Mouse (Mus musculus) CH12.LX (cell line): Measurements from ENCODE around the gene Ercc6l2. TPM values are rescaled to one million over a fixed set of nuclear protein-coding genes. Genes with fewer than 3 reads are reported as not detected.

Experiments
- DNase-seq: peaks from one replicate; pipeline ENCODE4 v3.0.0-alpha.2; 2013; ENCODE audit errors: extremely low read depth
- H3K27ac ChIP-seq: 2 replicates; pipeline ENCODE4 v1.5.1; 2012; ENCODE audit warnings: low read depth, mild to moderate bottlenecking, control low read depth, moderate library complexity; ENCODE audit not compliant: insufficient read depth
- H3K27me3 ChIP-seq: replicated peaks from 2 replicates; pipeline ENCODE3; 2012; ENCODE audit warnings: inconsistent platforms
- H3K36me3 ChIP-seq, 2 experiments: replicated peaks in 1 of 2; 2 replicates each; pipeline versions ENCODE3 to v1.6.1; 2012; ENCODE audit warnings: inconsistent platforms in 1 of 2, low read length in 1 of 2, mild to moderate bottlenecking in 1 of 2, mixed read lengths in 1 of 2, moderate library complexity in 1 of 2; ENCODE audit not compliant: control insufficient read depth in 1 of 2, insufficient read depth in 1 of 2
- H3K4me1 ChIP-seq, 2 experiments: 2 replicates each; pipeline ENCODE4 v1.6.1; 2012; ENCODE audit warnings: inconsistent platforms in 1 of 2, moderate library complexity in 1 of 2; ENCODE audit not compliant: insufficient read depth in 2 of 2, control insufficient read depth in 1 of 2
- H3K4me2 ChIP-seq: 2 replicates; pipeline ENCODE4 v1.6.1; 2012; ENCODE audit warnings: low read depth, mild to moderate bottlenecking, control low read depth; ENCODE audit not compliant: poor library complexity, insufficient read depth, severe bottlenecking
- H3K4me3 ChIP-seq, 3 experiments: fragments of 150-350 bp in 1 of 3; sonication (generic) in 1 of 3; replicated peaks in 1 of 3; 2 replicates each; pipeline versions ENCODE3 to v1.5.1; 2011 to 2012; ENCODE audit warnings: low read depth in 2 of 3, low read length in 2 of 3, mild to moderate bottlenecking in 2 of 3, moderate library complexity in 2 of 3, control low read depth in 1 of 3, improper control_type of control experiment in 1 of 3, inconsistent platforms in 1 of 3, mixed read lengths in 1 of 3; ENCODE audit not compliant: poor library complexity in 1 of 3
- H3K79me2 ChIP-seq: replicated peaks from 2 replicates; pipeline ENCODE4 v1.6.1; 2012; ENCODE audit warnings: mild to moderate bottlenecking, moderate library complexity; ENCODE audit not compliant: control insufficient read depth, poor library complexity, insufficient read depth, severe bottlenecking; ENCODE audit errors: extremely low read depth
- H3K9ac ChIP-seq: 2 replicates; pipeline ENCODE4 v1.6.1; 2012; ENCODE audit warnings: low read depth, mild to moderate bottlenecking, control low read depth, moderate library complexity; ENCODE audit not compliant: insufficient read depth
- H3K9me3 ChIP-seq: replicated peaks from 2 replicates; pipeline ENCODE3; 2012; ENCODE audit warnings: low read length, inconsistent platforms, mixed read lengths
- BHLHE40 ChIP-seq: IDR thresholded peaks from 2 replicates; pipeline ENCODE4 v1.6.1; 2011; ENCODE audit warnings: mild to moderate bottlenecking, low read depth, low read length, improper control_type of control experiment
- CHD1 ChIP-seq: IDR thresholded peaks from 2 replicates; pipeline ENCODE4 v1.6.1; 2012; ENCODE audit warnings: low read depth, low read length, improper control_type of control experiment, inconsistent platforms
- CHD2 ChIP-seq: IDR thresholded peaks from 2 replicates; pipeline ENCODE4 v1.6.1; 2011; ENCODE audit warnings: low read length, improper control_type of control experiment
- CTCF ChIP-seq, 2 experiments: IDR thresholded peaks in 1 of 2; conservative IDR thresholded peaks in 1 of 2; 2 replicates each; pipeline ENCODE4 v1.5.1; 2011 to 2012; ENCODE audit warnings: low read depth in 2 of 2, low read length in 2 of 2, improper control_type of control experiment in 1 of 2, inconsistent platforms in 1 of 2, mild to moderate bottlenecking in 1 of 2, moderate library complexity in 1 of 2
- E2F4 ChIP-seq: IDR thresholded peaks from 2 replicates; pipeline ENCODE4 v1.6.1; 2011; ENCODE audit warnings: low read depth, low read length, improper control_type of control experiment; ENCODE audit not compliant: insufficient replicate concordance
- ELF1 ChIP-seq: IDR thresholded peaks from 2 replicates; pipeline ENCODE4 v1.6.1; 2014; ENCODE audit warnings: low read depth, mild to moderate bottlenecking, inconsistent platforms, low read length, improper control_type of control experiment
- EP300 ChIP-seq: IDR thresholded peaks from 2 replicates; pipeline ENCODE4 v1.6.1; 2011; ENCODE audit warnings: low read length, improper control_type of control experiment
- ETS1 ChIP-seq: conservative IDR thresholded peaks from 2 replicates; pipeline ENCODE4 v1.6.1; 2012; ENCODE audit warnings: low read depth, mild to moderate bottlenecking, inconsistent platforms, low read length, improper control_type of control experiment, moderate library complexity
- GABPA ChIP-seq: IDR thresholded peaks from 2 replicates; pipeline ENCODE4 v1.6.1; 2012; ENCODE audit warnings: low read depth, low read length, improper control_type of control experiment, inconsistent platforms; ENCODE audit not compliant: insufficient replicate concordance
- JUND ChIP-seq: conservative IDR thresholded peaks from 2 replicates; pipeline ENCODE4 v1.6.1; 2011; ENCODE audit warnings: low read depth, low read length, improper control_type of control experiment
- KAT2A ChIP-seq: IDR thresholded peaks from 2 replicates; pipeline ENCODE4 v1.6.1; 2012; ENCODE audit warnings: low read length, improper control_type of control experiment, inconsistent platforms; ENCODE audit not compliant: insufficient replicate concordance
- MAFK ChIP-seq: IDR thresholded peaks from 2 replicates; pipeline ENCODE4 v1.6.1; 2011; ENCODE audit warnings: low read length, improper control_type of control experiment; ENCODE audit not compliant: insufficient replicate concordance
- MAX ChIP-seq: IDR thresholded peaks from 2 replicates; pipeline ENCODE4 v1.6.1; 2011; ENCODE audit warnings: low read length, improper control_type of control experiment
- MAZ ChIP-seq: IDR thresholded peaks from 2 replicates; pipeline ENCODE4 v1.6.1; 2012; ENCODE audit warnings: low read depth, mild to moderate bottlenecking, inconsistent platforms, low read length, improper control_type of control experiment, moderate library complexity
- MXI1 ChIP-seq: IDR thresholded peaks from 2 replicates; pipeline ENCODE4 v1.6.1; 2011; ENCODE audit warnings: mild to moderate bottlenecking, low read depth, low read length, improper control_type of control experiment
- POLR2AphosphoS2 ChIP-seq: IDR thresholded peaks from 2 replicates; pipeline ENCODE4 v1.6.1; 2011; ENCODE audit warnings: low read depth, low read length, improper control_type of control experiment
- RAD21 ChIP-seq: IDR thresholded peaks from 2 replicates; pipeline ENCODE4 v1.6.1; 2011; ENCODE audit warnings: low read depth, mild to moderate bottlenecking, low read length, improper control_type of control experiment, moderate library complexity
- SIN3A ChIP-seq: IDR thresholded peaks from 2 replicates; pipeline ENCODE4 v1.6.1; 2012; ENCODE audit warnings: low read length, improper control_type of control experiment, inconsistent platforms
- SMC3 ChIP-seq: IDR thresholded peaks from 2 replicates; pipeline ENCODE4 v1.6.1; 2011; ENCODE audit warnings: low read depth, low read length, improper control_type of control experiment
- TBP ChIP-seq: conservative IDR thresholded peaks from 2 replicates; pipeline ENCODE4 v1.6.1; 2011; ENCODE audit warnings: low read depth, low read length, improper control_type of control experiment
- UBTF ChIP-seq: IDR thresholded peaks from 2 replicates; pipeline ENCODE4 v1.6.1; 2012; ENCODE audit warnings: low read depth, mild to moderate bottlenecking, inconsistent platforms, low read length, improper control_type of control experiment, moderate library complexity
- ZC3H11A ChIP-seq: IDR thresholded peaks from 2 replicates; pipeline ENCODE4 v1.6.1; 2012; ENCODE audit warnings: low read depth, mild to moderate bottlenecking, inconsistent platforms, low read length, improper control_type of control experiment
- ZKSCAN1 ChIP-seq: IDR thresholded peaks from 2 replicates; pipeline ENCODE4 v1.6.1; 2012; ENCODE audit warnings: low read depth, inconsistent platforms, low read length, improper control_type of control experiment, borderline replicate concordance
- ZMIZ1 ChIP-seq: IDR thresholded peaks from 2 replicates; pipeline ENCODE4 v1.6.1; 2012; ENCODE audit warnings: low read depth, mild to moderate bottlenecking, inconsistent platforms, low read length, improper control_type of control experiment
- ZNF384 ChIP-seq: IDR thresholded peaks from 2 replicates; pipeline ENCODE4 v1.6.1; 2012; ENCODE audit warnings: low read depth, low read length, improper control_type of control experiment, inconsistent platforms
- dilution Hi-C: fragments of 300-500 bp; cut with MboI; formaldehyde crosslinking; loops from 2 replicates; pipeline ENCODE4 v1.14.3; 2020; ENCODE audit warnings: low sequenced_read_pairs; ENCODE audit not compliant: extremely low pct_unique_long_range_greater_than_20kb, extremely low pct_ligation_motif_present
- in situ Hi-C: fragments of 300-500 bp; cut with MboI; formaldehyde crosslinking; loops from 3 replicates; pipeline ENCODE4 v1.14.3; 2019; ENCODE audit warnings: low sequenced_read_pairs, low pct_ligation_motif_present, low pct_unique_long_range_greater_than_20kb, mixed read lengths
- polyA plus RNA-seq: library from polyadenylated mRNA; unstranded; fragments of >175 nt; gene quantifications from 2 replicates; pipeline ENCODE4 v1.2.1, GENCODE M21; 2012; ENCODE audit warnings: low read depth; ENCODE audit not compliant: insufficient read length
- total RNA-seq, 2 experiments: library from RNA; depleted of rRNA; stranded (reverse); fragments of 300-350 nt in 1 of 2; fragments of >200 nt in 1 of 2; gene quantifications; 2 replicates each; pipeline ENCODE4 v1.2.3; 2012 to 2014

The Ercc6l2 gene
- total and polyA plus RNA-seq, 3 experiments, result 44.3 to 97.0 (median 62.5) TPM

DNA sequence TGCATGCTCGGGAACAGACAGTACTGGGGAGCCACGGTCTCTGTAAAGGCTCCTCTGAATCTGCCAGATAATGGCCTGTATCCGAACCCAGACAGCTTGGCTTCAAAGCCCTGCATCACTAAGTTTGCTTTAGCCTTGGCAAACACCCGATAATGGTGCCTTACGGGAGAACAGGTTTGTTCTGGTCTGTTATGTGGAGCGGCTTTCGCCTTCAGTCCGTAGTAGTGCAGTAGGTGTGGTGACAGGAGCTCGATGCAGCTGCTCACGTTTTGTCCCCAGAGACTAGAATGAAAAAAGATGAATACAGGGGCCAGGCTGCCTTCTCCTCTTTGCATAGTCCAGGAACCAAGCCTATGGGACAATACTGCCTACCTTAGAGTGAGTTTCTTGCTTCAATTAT is 115.5 kb downstream of the Ercc6l2 start:
- H3K9ac ChIP-seq, result no peak overlapping the region
- H3K4me3 ChIP-seq, result no peak overlapping the region
- no peaks in the 10 kb centered on the region for H3K79me2 ChIP-seq
- dilution Hi-C loops (no loop called here), in situ Hi-C loops (no loop called here)
- no peaks in the 10 kb centered on the region for H3K4me1 ChIP-seq
- H3K27ac ChIP-seq, result no peak overlapping the region
- TF ChIP-seq MAZ, result no peak
- TF ChIP-seq E2F4, result no peak
- TF ChIP-seq SIN3A, result no peak
- no peak for TF ChIP-seq JUND
- no peak for TF ChIP-seq CTCF (conservative IDR thresholded peaks at IDR 0.05 in 1 of 2, IDR thresholded peaks at IDR 0.05 in 1 of 2; ENCODE audit: low read depth in 2 of 2, low read length in 2 of 2)
- TF ChIP-seq TBP, result no peak
- TF ChIP-seq KAT2A, result no peak
- TF ChIP-seq RAD21, result no peak
- no peak for TF ChIP-seq ELF1
- TF ChIP-seq GABPA, result no peak
- no peak for TF ChIP-seq UBTF
- TF ChIP-seq POLR2AphosphoS2, result no peak
- no peak for TF ChIP-seq ZKSCAN1
- TF ChIP-seq ZNF384, result no peak
- no peak for TF ChIP-seq BHLHE40
- DNase-seq, result no peak
- H3K4me2 ChIP-seq, result no peak overlapping the region
- H3K9me3 ChIP-seq, result no peaks in the 10 kb centered on the region
- H3K36me3 ChIP-seq, result no peaks in the 10 kb centered on the region
- no peaks in the 10 kb centered on the region for H3K27me3 ChIP-seq

- Histone ChIP-seq H3K27ac (no peak overlapping the region), H3K9ac (no peak overlapping the region), H3K9me3 (no peaks in the 10 kb centered on the region), H3K27me3 (no peaks in the 10 kb centered on the region)
- TF ChIP-seq CHD2 (no peak), CTCF (conservative IDR thresholded peaks at IDR 0.05 in 1 of 2, IDR thresholded peaks at IDR 0.05 in 1 of 2; ENCODE audit: low read depth in 2 of 2, low read length in 2 of 2) (no peak), SMC3 (no peak), SIN3A (no peak), E2F4 (no peak), ZKSCAN1 (no peak), MXI1 (no peak), ZMIZ1 (no peak), ZC3H11A (no peak), CHD1 (no peak), TBP (no peak), MAX (no peak), EP300 (no peak), ELF1 (no peak), MAFK (no peak), MAZ (no peak), JUND (no peak), ETS1 (no peak)
- TF ChIP-seq, all 38 proteins: peak for 0
- no peak overlapping the region for H3K4me3 ChIP-seq
- no peak overlapping the region for H3K4me2 ChIP-seq
- no peaks in the 10 kb centered on the region for H3K79me2 ChIP-seq
- dilution Hi-C loops, result no loop called here
- in situ Hi-C loops, result no loop called here
- H3K4me1 ChIP-seq, result no peaks in the 10 kb centered on the region
- DNase-seq, result no peak
- H3K36me3 ChIP-seq, result no peaks in the 10 kb centered on the region
These were observed 121.3 kb downstream of the Ercc6l2 start for GRCm38 (mm10) chr13:63936369-63936768.
